Mouse (Mus musculus) kidney, postnatal 0 days (tissue): ENCODE measurements at regions not wholly inside any gene's neighbourhood (a gene's known extent, or its start where the extent isn't known, plus 50 kb on each side); places are given as distances from the start of the nearest gene placed in this dataset.

Experiments
- ATAC-seq: fragments of 200-750 bp; cut with Nextera tagmentation; replicated peaks from 2 replicates; pipeline ENCODE4 v1.8.0; 2017; ENCODE audit warnings: low read depth, moderate number of reproducible peaks, moderate TSS enrichment, moderate library complexity; ENCODE audit not compliant: low FRiP score
- DNase-seq: peaks from one replicate; pipeline ENCODE4 v3.0.0-alpha.2; 2016; ENCODE audit warnings: low spot score
- H3K27ac ChIP-seq: fragments of 300-500 bp; sonication (generic); 2 replicates; pipeline ENCODE4 v1.5.1; 2014; ENCODE audit warnings: mild to moderate bottlenecking
- H3K27me3 ChIP-seq: fragments of 300-500 bp; sonication (generic); 2 replicates; pipeline ENCODE4 v1.6.1; 2014; ENCODE audit warnings: low read length, mixed read lengths; ENCODE audit not compliant: insufficient read depth
- H3K36me3 ChIP-seq: fragments of 300-500 bp; sonication (generic); 2 replicates; pipeline ENCODE4 v1.6.1; 2014; ENCODE audit warnings: low read length, mixed read lengths; ENCODE audit not compliant: insufficient read depth
- H3K4me1 ChIP-seq: fragments of 300-500 bp; sonication (generic); replicated peaks from 2 replicates; pipeline ENCODE4 v1.6.1; 2014; ENCODE audit warnings: antibody characterized with exemption, low read length, mixed read lengths; ENCODE audit not compliant: insufficient read depth
- H3K4me2 ChIP-seq: fragments of 300-500 bp; sonication (generic); 2 replicates; pipeline ENCODE4 v1.6.1; 2014; ENCODE audit warnings: mild to moderate bottlenecking, low read length, moderate library complexity, mixed read lengths
- H3K4me3 ChIP-seq: fragments of 300-500 bp; sonication (generic); replicated peaks from 2 replicates; pipeline ENCODE4 v1.5.1; 2014; ENCODE audit warnings: low read depth, low read length
- H3K9ac ChIP-seq: fragments of 300-500 bp; sonication (generic); 2 replicates; pipeline ENCODE4 v1.6.1; 2014; ENCODE audit warnings: low read depth, low read length
- H3K9me3 ChIP-seq: fragments of 300-500 bp; sonication (generic); replicated peaks from 2 replicates; pipeline ENCODE4 v1.6.1; 2016; ENCODE audit warnings: low read length, inconsistent platforms, mixed read lengths
- CTCF ChIP-seq: IDR thresholded peaks from 2 replicates; pipeline ENCODE4 v1.5.1; 2016; ENCODE audit warnings: antibody characterized with exemption, low read depth, mild to moderate bottlenecking, moderate library complexity
- WGBS: fragments of 180-500 bp; shearing (Covaris S2); extraction: QIAGEN DNeasy Blood & Tissue Kit; methylation state at CpG from one replicate; pipeline ENCODE4 v1.1.7; 2014; 5-methylcytosine and 5-hydroxymethylcytosine counted together

- TF ChIP-seq CTCF: no peak
- Histone ChIP-seq H3K4me2 (no peak overlapping the region), H3K27ac (no peak overlapping the region), H3K9me3 (no peaks in the 10 kb centered on the region), H3K9ac (no peak overlapping the region), H3K4me3 (no peak overlapping the region), H3K4me1 (no peaks in the 10 kb centered on the region), H3K36me3 (no peaks in the 10 kb centered on the region), H3K27me3 (no peaks in the 10 kb centered on the region)
- DNase-seq (peak; percentile 55), ATAC-seq (0 out of 2 replicates have a peak, but pooled peaks have one; percentile 57)
- WGBS: 29% methylated on average over 8 of the region's 8 CpGs
Observed at GRCm38 (mm10) chr3:99641343-99642106, 243.7 kb upstream of the Spag17 start.

- 77% methylated on average over 1 of the region's 1 CpGs for WGBS
Observed at GRCm38 (mm10) chr3:99644910-99645309, 240.3 kb upstream of the Spag17 start.

GRCm38 (mm10) chr3:99645318-99645717 lies 239.9 kb upstream of the Spag17 start:
- Histone ChIP-seq H3K27ac (no peak overlapping the region), H3K4me1 (no peaks in the 10 kb centered on the region), H3K4me2 (no peak overlapping the region), H3K9ac (no peak overlapping the region), H3K27me3 (no peaks in the 10 kb centered on the region), H3K36me3 (no peaks in the 10 kb centered on the region), H3K4me3 (no peak overlapping the region), H3K9me3 (no peaks in the 10 kb centered on the region)
- WGBS: 90% methylated on average over 4 of the region's 4 CpGs
- no peak for DNase-seq
- no peak for ATAC-seq
- no peak for TF ChIP-seq CTCF

More at GRCm38 (mm10) chr3:99644910-99645309, 240.3 kb upstream of the Spag17 start:
- H3K36me3 ChIP-seq: no peaks in the 10 kb centered on the region
- H3K9me3 ChIP-seq: no peaks in the 10 kb centered on the region
- ATAC-seq: no peak
- no peak overlapping the region for H3K9ac ChIP-seq
- no peak overlapping the region for H3K4me3 ChIP-seq
- no peak overlapping the region for H3K27ac ChIP-seq
- DNase-seq: no peak
- no peak for TF ChIP-seq CTCF
- no peaks in the 10 kb centered on the region for H3K4me1 ChIP-seq
- H3K27me3 ChIP-seq: no peaks in the 10 kb centered on the region
- no peak overlapping the region for H3K4me2 ChIP-seq

GRCm38 (mm10) chr3:99657617-99658016 lies 227.6 kb upstream of the Spag17 start:
- no peaks in the 10 kb centered on the region for H3K27me3 ChIP-seq
- DNase-seq (no peak), ATAC-seq (no peak)
- no peak overlapping the region for H3K4me2 ChIP-seq
- H3K9ac ChIP-seq: no peak overlapping the region
- WGBS: 82% methylated on average over 5 of the region's 5 CpGs
- no peaks in the 10 kb centered on the region for H3K36me3 ChIP-seq
- H3K4me3 ChIP-seq: no peak overlapping the region
- TF ChIP-seq CTCF: no peak
- no peak overlapping the region for H3K27ac ChIP-seq
- no peaks in the 10 kb centered on the region for H3K9me3 ChIP-seq
- H3K4me1 ChIP-seq: no peaks in the 10 kb centered on the region

GRCm38 (mm10) chr3:99663783-99664182 lies 221.4 kb upstream of the Spag17 start:
- Histone ChIP-seq H3K27me3 (no peaks in the 10 kb centered on the region), H3K4me2 (no peak overlapping the region), H3K4me3 (no peak overlapping the region), H3K27ac (no peak overlapping the region), H3K36me3 (no peaks in the 10 kb centered on the region), H3K9ac (no peak overlapping the region), H3K4me1 (no peaks in the 10 kb centered on the region), H3K9me3 (no peaks in the 10 kb centered on the region)
- ATAC-seq (no peak), DNase-seq (peak; percentile 42)
- no peak for TF ChIP-seq CTCF
- 14% methylated on average over 6 of the region's 6 CpGs for WGBS

GRCm38 (mm10) chr3:99665363-99665762 lies 219.8 kb upstream of the Spag17 start:
- Histone ChIP-seq H3K27ac (no peak overlapping the region), H3K9ac (no peak overlapping the region), H3K9me3 (no peaks in the 10 kb centered on the region), H3K27me3 (no peaks in the 10 kb centered on the region), H3K4me2 (no peak overlapping the region), H3K4me1 (no peaks in the 10 kb centered on the region), H3K4me3 (no peak overlapping the region), H3K36me3 (no peaks in the 10 kb centered on the region)
- DNase-seq (no peak), ATAC-seq (no peak)
- no peak for TF ChIP-seq CTCF
- 38% methylated on average over 5 of the region's 5 CpGs for WGBS
